Mouse (Mus musculus) gonadal fat pad, adult 2 months (tissue): ENCODE results near the gene Dnajb13. TPM values are rescaled to one million over a fixed set of nuclear protein-coding genes. Genes with fewer than 3 reads are reported as not detected.

Experiments
- DNase-seq: peaks from one replicate; pipeline ENCODE4 v3.0.0-alpha.2; 2012; ENCODE audit warnings: low read depth
- polyA plus RNA-seq: library from polyadenylated mRNA; depleted of rRNA; stranded (reverse); fragments of >200 nt; gene quantifications from 2 replicates; pipeline ENCODE4 v1.2.3, GENCODE M21; 2012

Gene Dnajb13
- polyA plus RNA-seq, 1 experiment, result 5.7 TPM

DNA sequence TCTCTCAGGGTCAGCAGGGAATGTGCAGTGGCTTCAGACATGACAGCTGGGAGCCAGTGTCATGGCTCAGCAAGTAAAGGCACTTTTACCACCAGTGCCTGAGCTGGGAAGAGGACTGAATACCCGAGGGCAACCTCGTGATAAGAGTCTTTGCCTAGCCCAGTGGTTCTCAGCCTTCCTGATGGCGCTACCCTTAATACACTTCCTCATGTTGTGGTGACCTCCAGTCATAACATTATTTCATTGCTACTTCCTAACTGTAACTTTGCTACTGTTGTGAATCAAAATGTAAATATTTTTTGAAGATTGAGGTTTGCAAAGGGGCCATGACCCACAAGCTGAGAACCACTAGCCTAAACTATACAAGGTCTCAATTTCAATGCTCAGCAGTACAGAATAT, 6.1 kb downstream of the Dnajb13 start:
- DNase-seq, result no peak

DNA sequence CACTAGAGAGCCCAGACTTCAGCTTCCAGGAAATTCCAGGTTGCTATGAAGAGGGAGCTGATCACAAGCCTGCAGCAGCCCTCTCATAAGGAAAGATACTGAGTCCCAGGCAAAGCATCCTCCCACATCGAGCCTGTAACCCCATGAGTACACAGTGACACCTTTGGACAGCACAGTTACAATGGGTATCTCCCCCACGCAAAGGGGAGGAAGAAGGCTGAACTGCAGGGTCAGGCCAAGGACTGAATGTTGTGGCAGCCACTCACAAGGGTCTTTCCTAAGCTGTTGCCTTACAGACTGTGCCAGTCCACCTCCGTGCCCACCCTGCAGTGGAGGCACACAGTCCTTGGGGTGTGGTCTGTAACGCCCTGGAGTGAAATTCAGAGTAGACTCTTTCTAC, 8.3 kb downstream of the Dnajb13 start:
- DNase-seq, result no peak

DNA sequence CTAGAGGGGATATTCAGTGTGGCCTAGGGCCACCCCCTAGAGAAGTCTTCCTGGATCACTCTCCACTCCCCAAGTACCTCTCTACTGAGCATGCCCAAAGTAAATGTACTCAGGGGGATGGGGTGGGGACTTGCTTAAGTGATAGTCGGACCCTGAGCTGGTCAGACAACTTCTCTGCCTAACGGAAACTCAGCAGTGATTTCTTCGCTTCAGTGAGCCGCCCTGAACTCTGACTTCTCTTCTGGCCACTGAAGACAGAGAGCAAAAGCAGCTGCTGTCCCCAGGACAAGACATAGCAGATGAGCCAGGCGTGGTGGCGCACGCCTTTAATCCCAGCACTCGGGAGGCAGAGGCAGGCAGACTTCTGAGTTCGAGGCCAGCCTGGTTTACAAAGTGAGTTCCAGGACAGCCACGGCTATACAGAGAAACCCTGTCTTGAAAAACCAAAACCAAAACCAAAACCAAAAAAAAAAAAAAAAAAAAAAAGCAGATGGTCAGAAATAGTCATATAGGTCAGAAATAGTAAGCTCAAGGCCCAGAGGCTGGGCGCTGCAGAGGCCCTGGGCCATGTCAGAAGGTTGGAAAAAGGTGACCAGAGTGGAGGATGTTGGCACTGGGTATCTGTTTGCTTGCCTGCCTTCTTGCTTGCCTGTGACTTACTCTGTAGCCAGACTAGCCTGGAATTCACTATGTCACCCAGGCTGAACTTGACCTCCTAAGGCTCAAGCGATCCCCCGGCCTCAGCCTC, 9.8 kb downstream of the Dnajb13 start:
- DNase-seq, result no peak

DNA sequence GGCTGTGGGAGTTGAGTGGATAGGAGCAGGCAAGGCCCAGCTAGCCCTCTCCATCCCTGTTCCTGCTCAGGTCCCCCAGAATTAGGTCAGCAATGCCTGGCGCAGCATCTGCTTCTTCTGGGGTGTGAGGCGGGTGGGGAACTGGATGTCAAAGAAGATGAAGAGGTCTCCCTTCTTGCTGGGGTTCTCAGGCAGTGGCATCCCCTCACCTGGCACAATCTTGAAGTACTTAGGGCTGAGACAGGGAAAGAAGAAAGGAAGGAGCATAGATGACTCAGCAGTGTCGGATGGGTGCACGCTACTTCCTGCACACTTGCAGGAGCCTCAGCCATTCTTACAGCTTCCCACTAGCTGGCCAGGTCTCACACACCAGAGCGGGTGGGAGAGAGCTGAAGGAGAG, 11.7 kb downstream of the Dnajb13 start:
- DNase-seq, result no peak

- DNase-seq, result no peak
These were observed 12.3 kb downstream of the Dnajb13 start for GRCm38 (mm10) chr7:100502374-100502922.

- DNase-seq, result no peak
These were observed 12.9 kb downstream of the Dnajb13 start for GRCm38 (mm10) chr7:100501844-100502373.

GRCm38 (mm10) chr7:100501027-100501843, 13.5 kb downstream of the Dnajb13 start:
- DNase-seq, result no peak

GRCm38 (mm10) chr7:100500276-100500977, 14.3 kb downstream of the Dnajb13 start:
- DNase-seq, result no peak

DNA sequence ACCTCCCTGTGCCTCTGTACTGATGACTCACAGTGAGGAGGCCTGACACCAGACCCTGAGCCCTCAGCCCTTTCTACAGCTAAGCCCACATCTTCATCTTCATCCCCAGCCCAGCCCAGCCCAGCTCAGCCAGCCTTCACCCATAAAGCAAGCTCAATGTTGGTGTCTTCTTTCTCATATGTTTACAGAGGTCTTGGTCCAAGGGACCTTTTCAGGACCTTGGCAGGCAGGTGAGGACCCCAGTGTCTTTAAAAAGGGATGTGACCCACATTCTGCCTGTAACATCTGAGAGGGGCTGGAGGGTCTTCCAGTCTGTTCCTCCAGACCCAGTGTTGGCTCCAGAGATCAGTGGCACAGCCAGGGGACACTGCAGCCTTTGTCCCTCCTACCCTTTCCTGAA, 15.3 kb downstream of the Dnajb13 start:
- no peak for DNase-seq

DNA sequence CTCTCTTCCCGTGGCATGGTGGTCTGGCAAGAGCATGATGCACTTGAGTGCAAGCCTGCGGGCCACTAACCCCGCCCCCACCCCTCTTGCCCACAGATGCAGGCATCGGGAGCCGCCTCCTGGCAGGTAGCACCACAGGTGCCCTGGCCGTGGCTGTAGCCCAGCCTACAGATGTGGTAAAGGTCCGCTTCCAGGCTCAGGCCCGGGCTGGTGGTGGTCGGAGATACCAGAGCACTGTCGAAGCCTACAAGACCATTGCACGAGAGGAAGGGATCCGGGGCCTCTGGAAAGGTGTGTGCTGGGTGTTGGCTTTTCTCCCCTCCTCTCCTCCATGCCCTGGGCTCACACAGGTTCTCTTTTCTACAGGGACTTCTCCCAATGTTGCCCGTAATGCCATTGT, 16.8 kb downstream of the Dnajb13 start:
- DNase-seq, result no peak

GRCm38 (mm10) chr7:100497402-100497801, 17.4 kb downstream of the Dnajb13 start:
- no peak for DNase-seq

DNA sequence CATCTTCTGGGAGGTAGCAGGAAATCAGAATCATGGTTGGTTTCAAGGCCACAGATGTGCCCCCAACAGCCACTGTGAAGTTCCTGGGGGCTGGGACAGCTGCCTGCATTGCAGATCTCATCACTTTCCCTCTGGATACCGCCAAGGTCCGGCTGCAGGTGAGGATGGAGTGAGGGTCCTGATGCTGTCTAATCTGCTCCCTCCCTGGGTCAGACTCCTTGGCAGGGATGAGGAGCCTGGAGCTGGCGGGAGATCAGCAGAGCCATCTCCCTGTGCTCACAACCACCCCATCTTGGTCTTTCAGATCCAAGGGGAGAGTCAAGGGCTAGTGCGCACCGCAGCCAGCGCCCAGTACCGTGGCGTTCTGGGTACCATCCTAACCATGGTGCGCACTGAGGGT, 18.0 kb downstream of the Dnajb13 start:
- DNase-seq, result no peak

- no peak for DNase-seq
These were observed 18.4 kb downstream of the Dnajb13 start for GRCm38 (mm10) chr7:100496371-100496770.

DNA sequence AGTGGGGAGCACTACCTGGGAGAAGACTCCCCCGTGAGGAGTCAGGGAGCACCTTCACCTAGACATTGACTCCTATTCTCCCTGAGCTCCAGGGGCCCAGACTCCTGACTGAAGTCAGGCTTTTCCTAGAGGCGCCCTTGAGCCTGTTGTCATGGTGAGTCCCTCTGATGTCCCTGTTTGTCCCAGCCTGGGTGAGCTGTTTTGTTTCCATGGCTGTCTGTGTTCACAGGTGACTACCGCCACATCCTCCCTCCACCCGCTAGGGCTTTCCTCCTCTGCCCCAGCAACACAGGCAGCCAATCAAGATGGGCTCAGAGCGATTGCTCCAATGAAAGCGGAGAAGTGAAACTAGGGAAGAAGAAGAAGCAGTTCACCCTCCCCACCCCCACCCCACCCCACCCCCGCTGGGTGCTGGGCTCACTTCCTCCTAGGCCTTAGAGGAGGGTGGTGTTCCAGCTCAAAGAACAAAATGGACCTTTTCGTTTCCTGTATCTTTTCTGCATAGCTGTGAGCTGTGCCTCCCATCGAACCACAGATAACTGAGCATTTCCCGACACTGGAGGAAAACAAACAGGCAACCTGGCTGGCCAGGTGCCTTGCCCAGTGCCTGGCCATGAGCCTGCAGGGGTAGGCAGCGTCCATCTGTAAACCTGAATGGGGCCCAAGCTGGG, 19.0 kb downstream of the Dnajb13 start:
- no peak for DNase-seq

DNA sequence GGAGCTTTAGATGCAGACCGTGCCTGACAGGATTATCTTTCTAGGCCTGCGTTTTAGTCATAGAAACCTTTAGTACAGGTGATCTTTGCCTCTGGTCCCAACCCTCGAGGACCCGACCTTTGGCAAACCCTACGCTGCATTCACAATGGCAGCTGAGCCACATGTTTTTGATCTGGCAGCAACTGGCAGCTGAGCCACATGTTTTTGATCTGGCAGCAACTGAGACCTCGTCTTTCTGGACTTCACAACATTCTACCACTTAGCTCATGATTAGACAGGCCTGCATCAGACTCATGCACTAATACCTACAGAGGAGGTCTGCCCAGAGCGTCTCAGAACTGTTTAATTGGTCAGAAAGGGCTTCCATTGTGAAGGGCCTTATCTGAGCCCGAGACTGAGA, 19.7 kb downstream of the Dnajb13 start:
- DNase-seq, result no peak

GRCm38 (mm10) chr7:100494415-100494831, 20.3 kb downstream of the Dnajb13 start:
- DNase-seq, result no peak

DNA sequence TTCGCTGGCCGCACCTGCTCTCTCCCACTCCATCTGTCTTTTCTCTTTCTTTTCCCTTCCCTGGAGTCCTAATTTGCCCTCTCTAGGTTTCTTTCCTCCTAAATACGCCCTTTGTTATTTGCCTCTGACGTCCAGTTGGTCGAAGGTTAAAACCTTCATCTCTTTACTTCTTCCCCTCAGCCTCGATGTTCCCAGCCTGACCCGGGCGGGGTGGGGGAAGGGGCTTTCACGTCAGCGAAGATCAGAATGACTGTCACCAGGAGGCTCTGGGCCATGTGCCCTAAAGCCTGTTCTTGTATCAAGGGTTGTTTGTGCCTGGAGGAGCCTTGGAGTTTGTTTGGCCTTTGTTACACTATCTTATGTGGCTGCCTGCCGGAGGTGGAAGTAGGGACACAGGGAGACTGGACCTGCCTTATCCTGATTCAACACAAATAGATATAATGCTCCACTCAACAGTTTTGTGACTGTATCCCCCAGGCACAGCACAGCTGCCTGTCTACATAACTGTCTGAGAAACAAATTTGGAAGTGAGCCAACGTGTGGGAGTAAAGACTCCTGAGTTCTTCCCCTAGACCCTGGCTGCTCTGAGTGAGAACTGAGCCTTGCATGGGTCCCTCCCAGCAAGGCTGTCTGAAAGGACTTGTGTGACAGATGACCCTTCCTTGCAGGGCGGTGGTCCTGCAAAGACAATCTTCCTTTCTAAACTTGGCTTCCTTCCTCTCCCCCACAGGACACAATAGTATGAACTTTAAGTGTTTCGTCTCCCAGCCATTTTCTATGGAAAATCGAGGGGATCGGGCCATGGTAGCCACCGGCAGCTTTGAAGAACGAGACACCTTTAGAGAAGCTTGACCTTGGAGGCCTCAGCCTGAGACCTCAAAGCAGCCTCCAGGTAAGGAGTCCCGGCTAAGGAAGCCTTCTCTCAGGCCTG, 21.0 kb downstream of the Dnajb13 start:
- no peak for DNase-seq

GRCm38 (mm10) chr7:100493117-100493483, 21.7 kb downstream of the Dnajb13 start, which contains the start of gene Ucp2:
Gene Ucp2 (plus strand): TSS chr7:100493337.
- no peak for DNase-seq

DNA sequence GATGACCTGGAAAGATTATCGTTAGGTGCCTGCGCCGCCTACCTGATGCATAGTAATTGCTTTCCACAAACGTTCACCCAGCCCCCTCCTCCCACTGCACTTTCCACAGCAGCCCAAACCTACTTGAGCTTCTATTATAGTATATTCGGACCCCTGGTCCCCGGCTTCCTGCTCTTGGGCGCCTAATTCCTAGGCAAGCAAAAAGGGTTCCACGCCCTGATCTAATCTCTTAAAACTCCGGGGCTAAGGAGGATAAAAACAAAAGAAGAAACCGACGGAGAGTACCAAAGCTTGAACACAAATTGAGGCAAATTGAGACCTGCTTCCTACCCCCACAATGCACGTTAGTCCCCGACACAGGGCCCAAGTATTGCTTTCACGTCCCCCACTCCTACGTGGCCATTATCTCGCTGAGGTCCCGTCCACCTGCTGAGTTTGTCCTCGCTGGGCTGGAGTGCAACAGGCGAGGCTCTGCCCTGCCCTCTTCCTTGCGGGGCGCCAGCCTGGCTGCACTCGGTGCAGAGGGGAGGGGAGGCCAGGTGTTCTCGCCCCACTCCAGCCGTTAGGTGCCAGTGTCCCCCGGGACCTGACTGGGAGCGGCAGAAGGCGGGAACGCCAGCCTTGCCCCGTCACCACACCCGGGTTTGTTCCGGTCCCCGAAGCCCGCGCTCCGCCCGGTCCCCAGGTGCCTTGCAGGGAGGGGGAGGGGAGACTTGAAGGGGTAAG, 22.2 kb downstream of the Dnajb13 start:
- DNase-seq, result no peak
